Mouse (Mus musculus) layer of hippocampus, adult 9-11 months (tissue): ENCODE data around the gene Ccdc155.
"Not testable (repeated sequence)": the region's sequence is repeated elsewhere in the genome, so short reads cannot be mapped to it uniquely, and the experiment has no call there.

Source experiments
- DNase-seq: peaks from one replicate; pipeline ENCODE4 v3.0.0; 2022

The Ccdc155 gene

GRCm38 (mm10) chr7:45189600-45189999, 15.1 kb downstream of the Ccdc155 start:
- no peak for DNase-seq

- no peak for DNase-seq
Measured at GRCm38 (mm10) chr7:45185921-45186320, 18.8 kb downstream of the Ccdc155 start.

GRCm38 (mm10) chr7:45183672-45184071, 21.0 kb downstream of the Ccdc155 start:
- no peak for DNase-seq

GRCm38 (mm10) chr7:45182606-45183005, 22.1 kb downstream of the Ccdc155 start:
- no peak for DNase-seq

- DNase-seq, result peak; percentile 90
Measured at GRCm38 (mm10) chr7:45182199-45182601, 22.5 kb downstream of the Ccdc155 start.

- DNase-seq, result no peak
Measured at GRCm38 (mm10) chr7:45181540-45181939, 23.2 kb downstream of the Ccdc155 start.

GRCm38 (mm10) chr7:45180896-45181477, 23.7 kb downstream of the Ccdc155 start, which contains the start of gene Pth2:
TSS of gene Pth2 (plus strand) at chr7:45180995.
- no peak for DNase-seq

GRCm38 (mm10) chr7:45179469-45179868, 25.2 kb downstream of the Ccdc155 start, which contains the start of gene Gfy:
TSS of gene Gfy (minus strand) at chr7:45179569.
- DNase-seq, result no peak

GRCm38 (mm10) chr7:45178550-45178949, 26.1 kb downstream of the Ccdc155 start:
- DNase-seq, result no peak

GRCm38 (mm10) chr7:45176356-45176755, 28.3 kb downstream of the Ccdc155 start:
- DNase-seq, result no peak

- DNase-seq, result no peak
Measured at GRCm38 (mm10) chr7:45175929-45176328, 28.8 kb downstream of the Ccdc155 start.

- no peak for DNase-seq
Measured at GRCm38 (mm10) chr7:45175398-45175797, 29.3 kb downstream of the Ccdc155 start.

GRCm38 (mm10) chr7:45174567-45175280, 30.0 kb downstream of the Ccdc155 start:
- DNase-seq, result no peak

- not testable (repeated sequence) for DNase-seq
Measured at GRCm38 (mm10) chr7:45173772-45174171, 30.9 kb downstream of the Ccdc155 start.

GRCm38 (mm10) chr7:45172974-45173373, 31.7 kb downstream of the Ccdc155 start:
- no peak for DNase-seq

GRCm38 (mm10) chr7:45169495-45169894, 35.2 kb downstream of the Ccdc155 start:
- peak; percentile 83 for DNase-seq

- no peak for DNase-seq
Measured at GRCm38 (mm10) chr7:45168656-45169055, 36.0 kb downstream of the Ccdc155 start.

GRCm38 (mm10) chr7:45167761-45168445, 36.8 kb downstream of the Ccdc155 start:
- peak; percentile 81 for DNase-seq

- peak; percentile 75 for DNase-seq
Measured at GRCm38 (mm10) chr7:45166950-45167401, 37.7 kb downstream of the Ccdc155 start.

GRCm38 (mm10) chr7:45165701-45166100, 39.0 kb downstream of the Ccdc155 start:
- no peak for DNase-seq

- DNase-seq, result no peak
Measured at GRCm38 (mm10) chr7:45164833-45165232, 39.9 kb downstream of the Ccdc155 start.

GRCm38 (mm10) chr7:45163735-45164490, 40.8 kb downstream of the Ccdc155 start, which contains the start of gene Slc17a7:
TSS of gene Slc17a7 (plus strand) at chr7:45163949.
- peak; percentile 61 for DNase-seq
